Mouse (Mus musculus): ENCODE measurements around the gene Csf3.

Gene Csf3

DNA sequence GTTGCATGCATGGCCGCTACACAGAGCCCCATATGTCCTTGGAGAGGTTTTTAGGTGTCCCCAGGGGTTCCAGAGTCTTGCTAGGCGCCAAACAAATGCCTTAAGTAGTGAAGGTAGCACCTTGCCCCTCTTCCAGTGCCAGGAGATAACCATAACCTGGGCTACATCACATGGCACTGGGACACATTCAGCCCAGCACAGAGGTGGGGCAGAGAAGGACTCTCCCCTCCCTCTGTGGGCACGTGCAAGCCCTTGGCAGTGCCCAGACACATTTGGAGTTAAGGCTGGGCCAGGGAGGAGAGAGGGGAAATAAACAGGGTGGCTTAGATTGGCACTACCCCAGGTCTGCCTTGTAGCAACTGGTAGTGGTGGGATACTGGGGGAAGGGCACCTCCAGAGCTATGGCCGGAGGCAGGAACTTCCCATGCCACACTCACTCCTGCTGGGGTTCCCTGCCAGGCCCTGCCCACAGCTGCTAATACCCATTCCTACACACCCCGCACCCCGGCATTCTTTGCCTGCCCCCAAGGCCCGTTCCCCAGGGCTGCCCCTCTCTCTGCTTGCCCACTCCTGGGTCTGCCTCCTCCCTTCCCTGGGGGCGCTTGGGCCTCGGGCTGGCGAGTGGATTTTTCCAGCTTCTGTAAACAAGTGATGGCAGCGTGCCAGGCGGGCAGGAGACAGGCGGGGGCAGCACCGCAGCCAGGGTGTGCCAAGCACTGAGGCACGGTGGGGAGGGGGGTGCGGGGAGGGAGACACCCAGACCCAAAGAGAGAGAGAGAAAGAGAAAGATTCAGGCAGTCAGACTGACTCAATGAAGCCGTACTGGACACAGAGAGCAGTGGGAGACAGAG is 49.5 kb downstream of the Csf3 start:
- peak; percentile 92 for DNase-seq

- no peak for DNase-seq
These were observed 50.2 kb downstream of the Csf3 start for GRCm38 (mm10) chr11:98751221-98751782.

- no peak for DNase-seq
These were observed 51.6 kb downstream of the Csf3 start for GRCm38 (mm10) chr11:98752562-98753140.
